Mouse (Mus musculus): Measurements from ENCODE around the gene Acot4. TPM values are rescaled to one million over a fixed set of nuclear protein-coding genes. Genes with fewer than 3 reads are reported as not detected.
A peak's percentile ranks its signal among the peaks of the same experiment; 100 is the strongest.

Gene Acot4
- polyA plus RNA-seq, 2 experiments = 0.11 to 0.23 TPM

- H3K9ac ChIP-seq (ENCODE audit: low read depth, low read length, severe bottlenecking) = peak overlapping the region; percentile 50
- no peaks in the 10 kb centered on the region for H3K9me3 ChIP-seq (ENCODE audit: control insufficient read depth, low read length)
- peak overlapping the region; percentile 45 for H3K4me3 ChIP-seq (replicated peaks; ENCODE audit: low read length)
- 5% methylated on average over 17 of the region's 46 CpGs for WGBS
- peak overlapping the region; percentile 82 for H3K4me2 ChIP-seq (replicated peaks; ENCODE audit: low read depth, low read length, severe bottlenecking)
- peaks cover 5% of the 10 kb centered on the region; the same call in 1 of the 2 replicates for H3K4me1 ChIP-seq (ENCODE audit: control insufficient read depth, insufficient read depth, low read length)
- H3K27ac ChIP-seq (replicated peaks; ENCODE audit: low read depth, low read length) = no peak overlapping the region
- no peak for TF ChIP-seq POLR2A (IDR thresholded peaks at IDR 0.05; ENCODE audit: borderline replicate concordance, extremely low read depth, insufficient read depth, insufficient read length)
- ATAC-seq (ENCODE audit: low FRiP score, low read depth) (no peak; the same call in 1 of the 2 replicates), DNase-seq (ENCODE audit: low spot score) (no peak)
- H3K36me3 ChIP-seq (ENCODE audit: control insufficient read depth, insufficient read depth, low read length) = no peaks in the 10 kb centered on the region
- H3K27me3 ChIP-seq (ENCODE audit: control insufficient read depth, insufficient read depth, low read length) = no peaks in the 10 kb centered on the region
These were observed 15.7 kb downstream of the Acot4 start for GRCm38 (mm10) chr12:84053679-84054391.

GRCm38 (mm10) chr12:84060946-84061345 is 22.8 kb downstream of the Acot4 start:
- Histone ChIP-seq H3K27me3 (ENCODE audit: control insufficient read depth, insufficient read depth, low read length) (no peaks in the 10 kb centered on the region), H3K9me3 (ENCODE audit: control insufficient read depth, low read length) (no peaks in the 10 kb centered on the region; the same call in 1 of the 2 replicates), H3K4me2 (replicated peaks; ENCODE audit: low read depth, low read length, severe bottlenecking) (no peak overlapping the region), H3K36me3 (ENCODE audit: control insufficient read depth, insufficient read depth, low read length) (no peaks in the 10 kb centered on the region), H3K4me3 (replicated peaks; ENCODE audit: low read length) (no peak overlapping the region), H3K9ac (ENCODE audit: low read depth, low read length, severe bottlenecking) (no peak overlapping the region), H3K4me1 (ENCODE audit: control insufficient read depth, insufficient read depth, low read length) (no peaks in the 10 kb centered on the region), H3K27ac (replicated peaks; ENCODE audit: low read depth, low read length) (no peak overlapping the region)
- WGBS = 34% methylated on average over 2 of the region's 2 CpGs
- ATAC-seq (ENCODE audit: low FRiP score, low read depth) = no peak
- TF ChIP-seq POLR2A (IDR thresholded peaks at IDR 0.05; ENCODE audit: borderline replicate concordance, extremely low read depth, insufficient read depth, insufficient read length) = no peak
- no peak for DNase-seq (ENCODE audit: low spot score)

- H3K4me1 ChIP-seq (ENCODE audit: control insufficient read depth, insufficient read depth, low read length) = no peaks in the 10 kb centered on the region
- no peaks in the 10 kb centered on the region for H3K36me3 ChIP-seq (ENCODE audit: control insufficient read depth, insufficient read depth, low read length)
- ATAC-seq (ENCODE audit: low FRiP score, low read depth) = no peak
- H3K4me3 ChIP-seq (replicated peaks; ENCODE audit: low read length) = no peak overlapping the region
- DNase-seq (ENCODE audit: low spot score) = no peak
- no peak overlapping the region for H3K4me2 ChIP-seq (replicated peaks; ENCODE audit: low read depth, low read length, severe bottlenecking)
- 95% methylated on average over 20 of the region's 20 CpGs for WGBS
- no peak overlapping the region for H3K27ac ChIP-seq (replicated peaks; ENCODE audit: low read depth, low read length)
- no peaks in the 10 kb centered on the region; the same call in 1 of the 2 replicates for H3K9me3 ChIP-seq (ENCODE audit: control insufficient read depth, low read length)
- no peaks in the 10 kb centered on the region for H3K27me3 ChIP-seq (ENCODE audit: control insufficient read depth, insufficient read depth, low read length)
- TF ChIP-seq POLR2A (IDR thresholded peaks at IDR 0.05; ENCODE audit: borderline replicate concordance, extremely low read depth, insufficient read depth, insufficient read length) = no peak
- H3K9ac ChIP-seq (ENCODE audit: low read depth, low read length, severe bottlenecking) = no peak overlapping the region
These were observed 24.2 kb downstream of the Acot4 start for GRCm38 (mm10) chr12:84062336-84062735.

- 72% methylated on average over 5 of the region's 5 CpGs for WGBS
- no peaks in the 10 kb centered on the region for H3K4me1 ChIP-seq (ENCODE audit: control insufficient read depth, insufficient read depth, low read length)
- H3K9ac ChIP-seq (ENCODE audit: low read depth, low read length, severe bottlenecking) = no peak overlapping the region
- 0 out of 2 replicates have a peak, but pooled peaks cover under 1% of the 10 kb centered on the region for H3K27me3 ChIP-seq (ENCODE audit: control insufficient read depth, insufficient read depth, low read length)
- no peak overlapping the region for H3K4me3 ChIP-seq (replicated peaks; ENCODE audit: low read length)
- DNase-seq (ENCODE audit: low spot score) (no peak), ATAC-seq (ENCODE audit: low FRiP score, low read depth) (no peak)
- no peak overlapping the region for H3K27ac ChIP-seq (replicated peaks; ENCODE audit: low read depth, low read length)
- no peaks in the 10 kb centered on the region for H3K36me3 ChIP-seq (ENCODE audit: control insufficient read depth, insufficient read depth, low read length)
- H3K4me2 ChIP-seq (replicated peaks; ENCODE audit: low read depth, low read length, severe bottlenecking) = no peak overlapping the region
- H3K9me3 ChIP-seq (ENCODE audit: control insufficient read depth, low read length) = no peaks in the 10 kb centered on the region; the same call in 1 of the 2 replicates
- no peak for TF ChIP-seq POLR2A (IDR thresholded peaks at IDR 0.05; ENCODE audit: borderline replicate concordance, extremely low read depth, insufficient read depth, insufficient read length)
These were observed 25.0 kb downstream of the Acot4 start for GRCm38 (mm10) chr12:84063228-84063627.

- 80% methylated on average over 2 of the region's 2 CpGs for WGBS
These were observed 25.7 kb downstream of the Acot4 start for GRCm38 (mm10) chr12:84063833-84064232.

More at GRCm38 (mm10) chr12:84063833-84064232, 25.7 kb downstream of the Acot4 start:
- DNase-seq (ENCODE audit: low spot score) (no peak), ATAC-seq (ENCODE audit: low FRiP score, low read depth) (no peak)
- H3K9ac ChIP-seq (ENCODE audit: low read depth, low read length, severe bottlenecking) = no peak overlapping the region
- no peaks in the 10 kb centered on the region; the same call in 1 of the 2 replicates for H3K9me3 ChIP-seq (ENCODE audit: control insufficient read depth, low read length)
- H3K4me1 ChIP-seq (ENCODE audit: control insufficient read depth, insufficient read depth, low read length) = no peaks in the 10 kb centered on the region
- no peaks in the 10 kb centered on the region for H3K36me3 ChIP-seq (ENCODE audit: control insufficient read depth, insufficient read depth, low read length)
- TF ChIP-seq POLR2A (IDR thresholded peaks at IDR 0.05; ENCODE audit: borderline replicate concordance, extremely low read depth, insufficient read depth, insufficient read length) = no peak
- no peak overlapping the region for H3K4me2 ChIP-seq (replicated peaks; ENCODE audit: low read depth, low read length, severe bottlenecking)
- H3K4me3 ChIP-seq (replicated peaks; ENCODE audit: low read length) = no peak overlapping the region
- no peak overlapping the region for H3K27ac ChIP-seq (replicated peaks; ENCODE audit: low read depth, low read length)
- H3K27me3 ChIP-seq (ENCODE audit: control insufficient read depth, insufficient read depth, low read length) = peaks cover 7% of the 10 kb centered on the region; the same call in 1 of the 2 replicates

All from limb, embryonic 14.5 days (tissue).